Mouse (Mus musculus): ENCODE measurements around the gene Olfr582. TPM values are rescaled to one million over a fixed set of nuclear protein-coding genes. Genes with fewer than 3 reads are reported as not detected.

Olfr582 gene
- not detected in 2 replicates for polyA plus RNA-seq (2012; rRNA removed; ENCODE audit: low replicate concordance)

GRCm38 (mm10) chr7:103037724-103038123 is at the start of gene Olfr582:
Gene Olfr582 (plus strand): TSS chr7:103038024.

GRCm38 (mm10) chr7:102989224-102989623 is 48.6 kb upstream of the Olfr582 start, which contains the start of gene Olfr578:
Gene Olfr578 (minus strand): TSS chr7:102989324.

GRCm38 (mm10) chr7:103051000-103051399 is 13.2 kb downstream of the Olfr582 start, which contains the start of gene Olfr583:
Gene Olfr583 (plus strand): TSS chr7:103051300.

GRCm38 (mm10) chr7:103081585-103081984 is 43.8 kb downstream of the Olfr582 start, which contains the start of gene Olfr584:
Gene Olfr584 (plus strand): TSS chr7:103081885.

Other genes starting within 250 kb of the Olfr582 start
- gene Olfr564, start 234.5 kb upstream of the Olfr582 start, polyA plus RNA-seq (2012; rRNA removed; ENCODE audit: low replicate concordance): not detected in 2 replicates
- gene Olfr566, start 179.3 kb upstream of the Olfr582 start, polyA plus RNA-seq (2012; rRNA removed; ENCODE audit: low replicate concordance): not detected in 2 replicates
- not detected in 2 replicates for gene Olfr568, start 160.9 kb upstream of the Olfr582 start, polyA plus RNA-seq (2012; rRNA removed; ENCODE audit: low replicate concordance)
- not detected in 2 replicates for gene Olfr569, start 147.1 kb upstream of the Olfr582 start, polyA plus RNA-seq (2012; rRNA removed; ENCODE audit: low replicate concordance)
- not detected in 2 replicates for gene Olfr570, start 143.4 kb upstream of the Olfr582 start, polyA plus RNA-seq (2012; rRNA removed; ENCODE audit: low replicate concordance)
- gene Olfr571, start 120.5 kb upstream of the Olfr582 start, polyA plus RNA-seq (2012; rRNA removed; ENCODE audit: low replicate concordance): not detected in 2 replicates
- gene Olfr572, start 113.6 kb upstream of the Olfr582 start, polyA plus RNA-seq (2012; rRNA removed; ENCODE audit: low replicate concordance): not detected in 2 replicates
- gene Olfr573-ps1, start 95.4 kb upstream of the Olfr582 start, polyA plus RNA-seq (2012; rRNA removed; ENCODE audit: low replicate concordance): not detected in 2 replicates
- gene Olfr574, start 89.6 kb upstream of the Olfr582 start, polyA plus RNA-seq (2012; rRNA removed; ENCODE audit: low replicate concordance): not detected in 2 replicates
- gene Olfr575, start 79.2 kb upstream of the Olfr582 start, polyA plus RNA-seq (2012; rRNA removed; ENCODE audit: low replicate concordance): not detected in 2 replicates
- not detected in 2 replicates for gene Olfr576, start 75.4 kb upstream of the Olfr582 start, polyA plus RNA-seq (2012; rRNA removed; ENCODE audit: low replicate concordance)
- gene Olfr577, start 62.1 kb upstream of the Olfr582 start, polyA plus RNA-seq (2012; rRNA removed; ENCODE audit: low replicate concordance): not detected in 2 replicates
- gene Olfr578, start 48.7 kb upstream of the Olfr582 start, polyA plus RNA-seq (2012; rRNA removed; ENCODE audit: low replicate concordance): not detected in 2 replicates
- gene Olfr583, start 13.3 kb downstream of the Olfr582 start, polyA plus RNA-seq (2012; rRNA removed; ENCODE audit: low replicate concordance): not detected in 2 replicates
- not detected in 2 replicates for gene Olfr584, start 43.9 kb downstream of the Olfr582 start, polyA plus RNA-seq (2012; rRNA removed; ENCODE audit: low replicate concordance)
- not detected in 2 replicates for gene Olfr585, start 59.7 kb downstream of the Olfr582 start, polyA plus RNA-seq (2012; rRNA removed; ENCODE audit: low replicate concordance)
- not detected in 2 replicates for gene Olfr586, start 87.6 kb downstream of the Olfr582 start, polyA plus RNA-seq (2012; rRNA removed; ENCODE audit: low replicate concordance)
- not detected in 2 replicates for gene Olfr588-ps1, start 102.9 kb downstream of the Olfr582 start, polyA plus RNA-seq (2012; rRNA removed; ENCODE audit: low replicate concordance)
- gene Olfr589, start 118.3 kb downstream of the Olfr582 start, polyA plus RNA-seq (2012; rRNA removed; ENCODE audit: low replicate concordance): not detected in 2 replicates
- not detected in 2 replicates for gene Olfr591, start 140.3 kb downstream of the Olfr582 start, polyA plus RNA-seq (2012; rRNA removed; ENCODE audit: low replicate concordance)
- gene Olfr592, start 146.8 kb downstream of the Olfr582 start, polyA plus RNA-seq (2012; rRNA removed; ENCODE audit: low replicate concordance): not detected in 2 replicates
- gene Olfr593, start 173.8 kb downstream of the Olfr582 start, polyA plus RNA-seq (2012; rRNA removed; ENCODE audit: low replicate concordance): not detected in 2 replicates
- not detected in 2 replicates for gene Olfr594, start 179.0 kb downstream of the Olfr582 start, polyA plus RNA-seq (2012; rRNA removed; ENCODE audit: low replicate concordance)
- gene Usp17ld, start 214.5 kb downstream of the Olfr582 start, polyA plus RNA-seq (2012; rRNA removed; ENCODE audit: low replicate concordance): not detected in 2 replicates

Data from duodenum, adult 2 months (tissue).